Mouse (Mus musculus): ENCODE data around the gene Gm11172.

Gene Gm11172

DNA sequence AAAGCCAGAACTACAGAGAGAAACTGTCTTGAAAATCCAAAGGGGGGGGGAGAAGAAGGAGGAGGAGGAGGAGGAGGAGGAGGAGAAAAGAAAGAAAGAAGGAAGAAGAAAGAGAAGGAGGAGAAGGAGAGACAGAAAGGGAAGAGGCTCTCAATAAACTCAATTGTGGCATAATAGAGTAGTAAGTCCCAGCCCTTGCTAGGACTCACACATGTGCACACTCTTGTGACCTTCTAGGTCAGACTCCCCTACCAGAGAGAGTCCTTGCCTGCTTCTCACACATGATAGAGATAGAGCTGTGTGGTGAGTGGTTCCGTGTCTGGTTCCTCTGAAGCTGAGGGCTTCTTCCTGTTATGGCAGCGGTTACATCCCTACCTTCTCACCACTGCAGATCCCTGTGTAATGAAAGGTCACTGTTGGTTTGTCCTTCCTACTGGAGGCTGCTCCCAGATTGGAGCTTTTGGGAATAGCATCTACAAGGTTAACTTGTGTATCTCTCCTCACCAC lies at the start of gene Gm11172:
TSS of gene Gm11172 (plus strand) at position 51 of the 507 bp plus-strand sequence.
- no peak for DNase-seq

DNA sequence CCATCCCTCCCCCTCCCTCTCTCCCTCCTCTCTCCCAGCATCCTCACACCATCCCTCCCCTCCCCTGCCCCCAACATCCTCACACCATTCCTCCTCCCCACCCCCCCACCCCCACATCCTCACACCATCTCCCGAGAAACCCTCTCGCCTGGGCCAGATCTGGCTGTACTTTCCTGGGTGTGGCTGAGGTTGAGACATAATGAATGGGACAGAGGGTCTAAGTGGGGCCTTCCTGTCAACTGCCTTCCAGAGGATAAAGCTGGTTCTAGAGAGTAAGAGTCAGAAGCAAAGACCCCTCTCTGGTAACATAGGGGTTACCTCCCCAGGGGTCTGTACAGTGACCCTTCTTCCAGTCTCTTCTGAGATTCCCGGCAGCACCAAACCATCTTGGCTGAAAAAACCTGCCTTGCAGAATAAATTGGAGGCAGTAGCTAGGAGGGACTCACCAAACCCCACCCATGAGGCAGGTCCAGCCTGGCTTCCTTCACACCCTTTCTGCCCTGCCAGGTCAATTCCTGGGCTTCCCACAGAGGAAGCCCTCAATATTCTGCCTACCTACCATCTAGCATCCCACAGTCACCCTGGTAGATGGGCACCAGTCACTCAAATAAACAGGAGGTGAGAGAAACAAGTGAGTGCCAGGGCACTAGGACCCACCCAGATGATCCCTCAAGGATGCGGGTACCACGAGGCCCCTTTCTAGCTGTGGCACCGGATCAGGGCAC lies 49.0 kb upstream of the Gm11172 start:
- no peak for DNase-seq

DNA sequence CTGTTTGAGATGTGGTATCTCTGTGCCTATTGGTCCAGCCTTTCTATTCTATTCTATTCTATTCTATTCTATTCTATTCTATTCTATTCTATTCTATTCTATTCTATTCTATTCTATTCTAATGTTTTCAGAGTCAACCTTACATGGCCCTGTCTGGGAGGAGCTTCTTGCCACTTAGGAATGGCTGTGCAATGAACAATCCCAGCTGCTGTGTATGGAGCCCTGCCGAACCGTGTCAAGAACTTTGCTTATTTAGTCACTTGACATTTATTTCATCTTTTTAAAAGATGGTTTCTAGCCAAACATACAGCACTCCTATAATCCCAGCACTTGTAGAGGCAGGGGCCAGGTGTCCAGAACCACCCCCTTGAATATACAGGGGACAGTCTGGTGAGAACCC lies 48.4 kb upstream of the Gm11172 start:
- DNase-seq = peak in 1 of 2 experiments; percentile 18

DNA sequence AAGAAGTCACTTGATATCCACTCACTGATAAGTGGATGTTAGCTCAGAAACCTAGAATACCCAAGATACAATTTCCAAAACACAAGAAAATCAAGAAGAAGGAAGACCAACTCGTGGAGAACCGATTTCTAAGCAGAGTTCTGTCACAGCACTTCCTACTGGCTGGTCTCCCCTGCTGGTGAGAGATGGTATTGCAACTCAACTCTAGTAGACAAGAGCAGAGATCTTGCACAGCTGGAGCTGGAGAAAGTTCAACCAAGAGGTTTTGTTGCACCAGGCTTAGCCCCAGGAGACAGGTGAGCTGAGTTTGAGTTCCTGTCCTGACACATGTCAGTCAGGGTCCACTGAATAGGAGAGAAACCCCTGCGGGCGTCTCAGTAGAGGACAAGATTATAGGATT lies 45.6 kb upstream of the Gm11172 start:
- peak; percentile 59 to 95 for DNase-seq

DNA sequence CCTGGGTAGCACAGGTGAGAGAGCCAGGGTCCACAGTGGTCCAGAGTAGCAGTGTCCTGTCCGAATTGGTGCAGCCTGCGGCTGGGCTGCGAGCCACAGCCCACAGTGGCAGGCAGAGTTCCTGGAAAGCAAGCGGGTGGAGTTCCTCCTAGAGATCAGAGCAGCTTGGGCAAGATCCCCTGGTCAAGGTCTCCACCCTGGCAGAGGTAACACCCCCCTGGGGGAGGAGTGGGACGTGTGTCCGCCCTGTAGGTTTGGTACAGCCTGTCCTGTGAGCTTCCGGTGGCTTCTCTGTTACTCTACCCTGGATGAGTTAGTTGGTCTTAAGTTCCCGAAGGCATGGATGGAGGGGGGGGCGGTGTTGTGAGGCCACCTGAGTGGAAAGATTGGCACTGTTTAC lies 43.9 kb upstream of the Gm11172 start:
- peak in 1 of 2 experiments; percentile 49 for DNase-seq

DNA sequence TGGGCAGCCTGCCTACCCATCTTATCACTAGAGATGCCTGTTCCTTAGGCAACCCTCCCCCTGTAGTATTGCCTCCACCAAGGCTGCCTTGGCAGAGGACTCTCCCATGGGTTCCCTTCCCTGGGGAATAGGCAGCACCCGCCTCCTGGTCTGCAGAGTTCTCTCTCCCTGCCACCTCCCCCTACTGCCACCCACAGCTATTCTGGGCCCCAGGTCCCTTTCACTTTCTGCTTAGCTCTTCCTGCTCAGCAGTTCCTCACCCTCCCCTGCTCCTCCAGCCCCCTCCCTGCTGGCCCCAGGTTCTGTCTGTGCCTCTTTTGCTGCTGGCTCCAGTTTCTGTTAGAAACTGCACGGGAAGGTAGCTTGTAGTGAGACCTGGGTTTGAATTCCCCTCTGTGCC lies 43.1 kb upstream of the Gm11172 start:
- no peak for DNase-seq

DNA sequence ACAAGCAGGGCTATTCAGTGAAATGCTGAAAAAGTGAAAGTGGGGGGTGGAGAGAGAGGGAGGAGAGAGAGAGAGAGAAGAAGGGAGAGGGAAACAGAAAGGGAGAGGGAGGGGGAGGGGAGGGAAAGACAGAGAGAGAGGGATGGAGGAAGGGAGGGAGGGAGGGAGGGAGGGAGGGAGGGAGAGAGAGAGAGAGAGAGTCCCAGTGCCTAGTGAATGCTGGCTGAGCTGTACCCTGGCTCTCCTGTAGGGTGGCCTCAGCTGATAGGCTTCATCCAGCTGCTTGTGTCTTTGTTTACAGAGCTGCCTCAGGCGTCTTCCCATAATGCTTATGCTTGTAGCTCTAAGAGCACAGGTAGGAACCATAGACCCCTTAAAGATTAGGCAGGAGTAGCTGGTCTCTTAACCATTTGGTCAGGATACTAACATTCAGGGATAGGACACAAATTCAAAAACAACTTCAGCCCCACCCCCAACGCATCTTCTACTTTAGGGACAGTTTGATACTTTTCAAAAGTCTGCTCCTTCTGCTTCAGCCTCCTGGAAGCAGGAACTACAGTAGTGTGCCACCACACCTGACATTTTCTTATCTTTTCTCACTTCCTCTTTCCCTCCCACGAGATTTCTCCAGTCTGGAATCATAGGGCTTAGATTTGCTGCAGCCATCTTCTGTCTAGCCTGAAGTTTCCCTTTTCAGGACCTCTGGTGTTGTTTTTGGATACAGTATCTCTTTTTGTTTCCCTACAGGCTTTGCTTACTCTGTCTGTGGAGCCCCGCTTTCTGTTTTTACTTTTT lies 42.0 kb upstream of the Gm11172 start:
- DNase-seq = no peak

DNA sequence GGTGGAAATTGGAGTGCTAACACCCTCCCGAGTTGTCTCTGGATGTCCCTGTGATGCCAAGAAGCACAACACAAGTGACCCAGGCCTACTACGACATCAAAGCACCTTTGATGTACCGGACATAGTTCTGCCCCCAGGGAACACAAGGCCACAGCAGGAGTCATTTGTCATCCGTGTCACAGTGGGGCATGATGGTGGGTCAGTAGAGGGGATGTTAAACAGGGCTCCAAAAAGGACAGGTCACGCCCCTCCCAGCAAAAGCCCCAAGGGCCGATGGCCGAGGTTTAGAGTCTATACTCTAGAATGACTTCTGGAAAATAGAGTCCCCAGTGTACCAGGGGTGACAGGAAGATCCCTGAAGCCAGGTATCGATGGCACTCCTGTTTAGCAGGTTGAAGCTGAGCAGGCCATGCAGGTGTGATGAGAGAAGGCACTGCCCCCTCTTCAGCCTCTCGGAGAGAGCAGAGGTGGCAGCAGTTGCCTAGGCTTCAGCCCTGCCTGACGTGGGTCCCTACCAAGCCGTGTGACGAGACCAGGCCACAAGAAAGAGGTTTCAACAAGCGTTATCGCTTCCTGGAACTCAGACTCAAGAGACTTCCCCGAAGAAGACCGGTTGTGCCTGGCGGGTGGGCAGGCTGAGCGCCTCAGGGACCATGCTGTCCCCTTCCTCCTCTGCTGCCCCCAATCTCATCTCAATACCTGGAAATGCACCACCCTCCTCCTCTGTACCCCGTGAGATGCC lies 40.8 kb upstream of the Gm11172 start:
- DNase-seq = no peak

DNA sequence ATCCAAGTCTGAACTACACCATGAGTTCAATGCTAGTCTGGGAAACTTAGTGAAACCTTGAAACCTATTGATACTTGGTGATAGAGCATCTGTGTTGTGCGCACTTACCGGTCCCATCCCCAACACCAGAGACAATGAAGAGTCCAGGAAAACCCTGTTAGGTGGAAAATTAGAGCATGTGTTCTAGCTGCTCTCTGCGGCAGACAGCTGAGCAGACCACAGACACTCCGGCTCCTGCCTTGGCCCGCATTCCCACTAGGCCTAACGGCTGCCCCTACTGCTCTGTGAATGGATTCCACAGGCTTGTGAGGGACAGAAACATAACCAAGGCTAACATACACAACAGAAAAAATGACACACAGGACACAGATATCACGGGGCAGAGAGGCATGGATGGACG lies 39.2 kb upstream of the Gm11172 start:
- no peak for DNase-seq

DNA sequence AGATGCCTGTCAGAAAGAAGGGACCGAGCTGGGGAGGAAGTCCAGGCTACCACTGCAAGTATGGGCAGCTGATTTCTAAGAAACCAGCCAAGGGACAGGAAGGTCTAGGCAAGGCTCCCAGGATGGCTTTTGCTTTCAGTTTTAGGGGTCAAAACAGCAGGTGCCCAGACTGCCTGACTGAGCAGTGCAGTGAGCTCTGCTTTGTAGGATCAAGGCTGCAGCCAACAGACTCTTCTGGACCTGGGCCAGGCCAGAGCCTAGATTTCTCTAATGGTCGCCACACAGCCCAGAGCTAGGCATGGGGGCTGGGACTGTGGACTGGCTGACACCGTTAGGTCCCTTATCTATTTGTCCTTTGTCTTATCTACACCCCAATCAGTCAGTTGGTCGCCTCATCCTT lies 38.0 kb upstream of the Gm11172 start:
- DNase-seq = no peak

DNA sequence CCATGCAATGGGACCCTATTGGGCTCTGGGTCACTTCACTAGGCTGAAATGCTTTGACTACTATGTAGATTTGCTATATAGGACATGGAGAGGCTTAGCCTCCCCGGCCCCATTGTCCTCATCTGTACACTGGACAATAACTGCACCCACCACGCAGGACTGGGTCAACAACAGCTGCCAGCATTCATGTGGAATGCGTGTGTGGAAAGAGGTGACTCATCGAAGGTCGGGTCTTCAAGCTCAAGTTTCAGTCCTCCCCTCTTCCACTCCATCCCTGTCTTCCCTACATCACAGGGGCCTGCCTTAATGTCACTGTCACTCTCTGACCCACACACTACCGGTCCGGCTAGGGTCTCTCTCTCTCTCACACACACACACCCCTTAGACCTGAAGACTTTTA lies 36.4 kb upstream of the Gm11172 start:
- no peak for DNase-seq

DNA sequence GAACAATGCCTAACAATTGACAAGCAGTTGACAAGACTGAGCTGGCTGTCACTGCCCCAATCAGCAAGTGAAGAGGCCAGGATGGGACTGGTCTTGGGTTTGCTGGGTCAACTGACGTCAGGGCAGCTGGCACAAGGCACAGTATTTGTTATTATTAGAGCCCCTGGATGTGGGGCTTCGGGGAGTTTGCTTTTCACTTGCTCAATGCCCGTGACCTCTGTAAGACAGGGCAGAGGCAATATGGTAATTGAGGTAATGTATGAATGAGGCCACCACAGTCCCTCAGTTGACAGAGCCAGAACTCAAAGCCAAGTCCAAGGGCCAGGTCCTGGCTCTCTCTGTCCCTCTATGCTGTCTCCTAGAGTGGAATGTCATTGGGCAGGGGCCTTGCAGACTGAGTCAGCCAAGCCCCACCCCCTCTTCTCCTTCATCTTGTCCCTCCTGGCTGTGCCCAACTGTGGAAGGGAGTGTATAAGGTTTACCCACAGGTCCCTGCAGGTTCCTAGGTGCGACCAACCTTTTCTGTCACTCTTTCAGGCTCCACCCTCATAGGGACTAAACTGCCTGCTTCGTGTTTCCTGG lies 35.0 kb upstream of the Gm11172 start:
- no peak for DNase-seq

DNA sequence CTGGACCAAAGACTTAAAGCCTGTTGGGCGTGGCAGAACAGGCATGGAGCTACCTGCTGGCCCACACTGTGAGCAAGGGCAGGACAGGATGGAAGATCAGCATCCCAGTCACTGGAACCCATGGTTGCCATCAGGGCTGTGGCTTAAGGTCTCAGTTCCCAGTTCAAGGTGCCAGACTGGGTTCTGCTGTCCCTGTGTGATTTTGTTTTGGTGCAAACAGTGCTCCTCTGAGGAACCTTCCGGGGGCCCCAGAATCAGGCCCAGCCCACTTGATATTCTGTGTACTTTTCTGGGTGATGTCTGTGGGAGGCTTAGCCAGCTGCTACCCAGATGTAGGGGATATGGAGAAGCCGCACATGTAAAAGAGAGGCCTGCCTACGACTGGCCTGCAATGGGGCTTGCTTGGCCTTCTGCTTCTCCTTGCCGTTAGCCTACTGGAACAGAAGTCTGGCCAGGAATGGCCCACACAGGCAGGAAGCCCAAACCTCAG lies 32.0 kb upstream of the Gm11172 start:
- no peak for DNase-seq

DNA sequence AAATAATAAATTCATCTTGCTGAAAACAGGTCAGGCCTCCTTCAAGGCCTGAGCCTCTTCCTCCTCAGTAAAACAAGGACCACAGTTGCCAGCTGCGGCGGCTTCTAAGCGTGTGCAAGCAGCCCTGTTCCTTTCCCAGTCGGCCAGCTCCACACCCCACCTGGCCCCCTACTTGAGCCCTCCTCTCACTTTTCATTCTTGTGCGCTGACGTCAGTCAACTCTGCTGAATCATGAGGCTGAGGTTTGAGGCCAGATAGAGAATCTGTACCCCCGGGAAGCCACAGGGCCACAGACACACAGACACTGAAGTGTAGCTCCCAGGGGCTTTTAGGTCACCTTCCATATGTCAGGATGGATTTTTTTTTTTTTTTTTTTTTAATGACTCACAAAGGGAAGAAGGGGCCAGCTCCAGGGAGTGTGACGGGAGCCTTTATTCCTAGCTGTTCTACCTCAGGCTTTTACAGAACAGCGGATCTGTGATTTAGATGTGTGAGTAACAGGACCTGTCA lies 30.8 kb upstream of the Gm11172 start:
- no peak for DNase-seq

DNA sequence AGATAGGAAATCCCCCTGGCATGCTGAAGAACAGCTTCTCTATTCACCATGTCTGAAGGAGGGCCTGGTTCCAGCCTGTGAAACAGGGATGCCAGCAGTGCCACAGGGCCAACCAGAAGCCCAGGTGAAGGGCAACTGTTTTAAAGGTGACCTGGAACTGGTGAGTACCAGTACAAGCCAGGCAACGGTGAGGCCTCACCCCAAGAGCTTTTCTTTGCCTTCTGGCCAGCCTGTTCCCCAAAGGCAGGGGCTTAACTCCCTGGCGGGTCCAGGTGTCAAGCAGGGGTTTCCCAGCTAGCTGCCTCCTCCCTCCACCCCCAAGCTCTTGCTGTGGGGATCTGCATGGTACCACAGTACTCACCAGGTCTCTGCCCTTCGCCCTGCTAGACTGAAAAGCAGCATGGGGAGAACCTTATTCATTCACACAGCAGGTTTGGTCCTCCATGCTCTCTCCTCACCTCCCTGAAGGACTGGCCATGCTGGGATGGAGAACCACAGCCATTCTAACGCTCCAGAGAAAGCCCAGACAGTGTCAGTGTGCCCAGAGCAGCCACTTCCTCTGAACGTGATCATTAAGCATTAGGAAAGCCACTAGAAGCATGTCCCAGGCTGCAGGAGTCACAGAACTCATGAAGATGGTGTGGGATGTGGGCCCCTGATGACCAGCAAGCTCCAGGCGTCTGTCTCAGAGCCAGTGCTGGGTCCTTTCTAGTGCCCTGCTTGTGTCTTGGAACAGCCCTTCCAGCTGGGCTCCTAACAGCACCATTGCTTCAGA lies 30.2 kb upstream of the Gm11172 start:
- DNase-seq = peak in 1 of 2 experiments; percentile 26

DNA sequence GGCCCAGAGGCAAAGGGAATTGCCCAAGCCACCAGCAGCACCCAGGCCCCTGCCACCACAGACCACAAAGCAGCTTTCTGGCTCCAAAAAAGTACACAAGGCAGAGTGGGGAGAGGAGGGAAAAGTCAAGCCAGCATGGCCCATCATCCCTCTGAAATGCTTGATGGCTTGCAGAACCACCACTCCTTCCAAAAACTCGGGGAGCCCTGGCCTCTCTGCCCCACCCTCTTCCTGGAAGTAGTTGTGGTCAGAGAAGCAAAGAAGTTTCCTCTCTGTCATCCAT lies 29.6 kb upstream of the Gm11172 start:
- no peak for DNase-seq

DNA sequence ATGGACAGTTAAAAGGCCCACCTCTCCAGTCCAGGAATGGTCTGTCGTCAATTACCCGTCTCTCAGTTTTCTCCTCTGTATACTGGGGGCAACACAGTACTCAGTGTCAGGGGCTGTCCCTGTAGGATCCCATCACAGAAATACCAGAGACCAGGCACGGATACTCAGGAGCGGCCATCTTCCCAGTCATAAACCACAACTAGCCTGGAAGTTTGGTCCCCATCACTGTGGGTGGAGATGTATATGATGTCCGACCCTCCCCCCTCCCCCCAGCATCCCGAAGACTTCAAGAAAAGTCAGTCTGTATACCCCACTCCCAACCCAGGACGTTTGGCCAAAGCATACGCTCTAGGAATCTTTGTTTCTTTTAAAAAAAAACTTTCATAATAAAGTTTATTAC lies 29.3 kb upstream of the Gm11172 start:
- no peak for DNase-seq

DNA sequence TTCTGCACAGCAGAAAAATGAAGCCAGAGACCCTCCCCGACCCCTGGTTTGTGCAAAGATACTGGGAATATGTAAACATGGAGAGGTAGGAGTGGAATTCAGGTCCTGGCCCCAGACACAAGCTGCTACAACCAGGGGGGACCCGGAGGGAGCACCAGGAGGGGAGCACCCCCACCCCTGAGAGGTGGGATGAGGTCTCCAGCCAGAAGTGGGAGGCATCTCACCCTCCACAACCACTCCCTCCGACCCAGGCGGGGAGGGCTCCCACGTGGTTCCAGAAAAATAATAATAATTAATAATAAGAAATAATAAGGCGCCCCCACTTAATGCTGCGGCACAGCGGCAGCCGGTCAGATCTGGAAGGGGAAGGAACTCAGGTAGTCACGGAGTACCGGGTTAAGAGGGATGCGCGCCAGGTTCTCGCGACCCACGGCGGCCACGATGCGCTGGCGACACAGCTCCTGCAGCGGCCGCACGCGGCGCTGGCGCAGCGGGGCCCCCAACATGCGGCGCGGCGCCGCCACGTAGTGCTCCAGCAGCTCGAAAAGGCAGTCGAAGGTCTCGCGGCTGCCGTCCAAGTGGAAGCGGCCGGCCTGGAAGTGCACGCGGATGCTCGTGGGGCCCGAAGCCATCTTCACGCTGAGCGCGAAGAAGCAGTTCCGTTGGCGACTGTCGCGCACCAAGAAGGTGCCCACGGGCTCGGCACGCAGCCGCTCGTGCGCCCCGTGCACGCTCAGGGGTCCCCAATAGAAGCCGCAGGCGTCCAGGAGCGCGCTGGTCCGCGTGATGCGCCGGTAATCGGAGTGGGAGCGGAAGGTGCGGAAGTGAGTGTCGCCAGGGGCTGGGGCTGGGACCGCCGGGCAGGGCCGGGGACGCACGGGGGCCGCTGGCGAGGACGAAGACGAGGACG lies 28.6 kb upstream of the Gm11172 start:
- peak; percentile 32 to 57 for DNase-seq

DNA sequence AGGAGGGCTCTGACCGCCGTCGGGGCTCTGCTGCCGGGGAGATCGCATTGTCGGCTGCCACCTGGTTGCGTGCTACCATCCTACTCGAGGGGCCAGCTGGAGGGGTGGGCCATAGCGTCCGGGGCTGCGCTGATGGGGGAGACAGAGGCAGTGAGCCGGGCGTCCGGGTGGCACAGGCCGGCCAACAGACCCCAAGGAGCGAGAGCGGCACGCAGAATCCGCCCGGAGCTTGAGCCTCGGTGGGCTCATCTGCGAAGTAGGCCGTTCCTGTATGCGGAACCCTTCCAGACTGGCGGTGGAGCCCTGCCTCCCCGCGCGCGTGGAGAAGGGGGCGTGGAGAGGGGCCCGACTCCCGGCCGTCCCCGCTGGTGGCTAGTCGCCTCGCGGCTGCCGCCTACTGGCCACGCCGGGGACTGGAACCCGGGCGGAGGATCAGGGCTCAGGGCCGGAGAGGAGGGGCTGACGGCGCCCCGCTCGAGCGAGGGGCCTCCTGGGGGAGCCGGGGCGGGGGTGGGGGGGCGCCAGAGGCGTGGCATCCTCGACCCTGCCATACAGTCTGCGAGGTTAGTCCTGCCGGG lies 27.8 kb upstream of the Gm11172 start:
- peak; percentile 87 to 90 for DNase-seq
